Mouse (Mus musculus) monocyte, adult 5-6 weeks (primary cell): Measurements from ENCODE around the gene Tifab. TPM values are rescaled to one million over a fixed set of nuclear protein-coding genes. Genes with fewer than 3 reads are reported as not detected.
A peak's percentile ranks its signal among the peaks of the same experiment; 100 is the strongest.

ENCODE experiments used
- ATAC-seq: fragments of 153-309, 156-312 bp; replicated peaks from 2 replicates; pipeline ENCODE4 v1.8.0; 2017; ENCODE audit warnings: mild to moderate bottlenecking; ENCODE audit not compliant: low TSS enrichment, insufficient number of reproducible peaks, severe bottlenecking, poor library complexity, low FRiP score
- total RNA-seq: library from RNA; stranded (forward); fragments of 200-1000, 200-491, 200-594 nt; gene quantifications from 3 replicates; pipeline ENCODE4 v1.2.3, GENCODE M21; 2017

The Tifab gene
- total RNA-seq, 1 experiment from 2014 or later = 48.8 TPM

- ATAC-seq = peak; percentile 76
These were observed 27.1 kb downstream of the Tifab start for GRCm38 (mm10) chr13:56151404-56152226.

GRCm38 (mm10) chr13:56145523-56145922 lies 33.2 kb downstream of the Tifab start:
- ATAC-seq = peak; percentile 88

GRCm38 (mm10) chr13:56144021-56144420 lies 34.7 kb downstream of the Tifab start:
- no peak for ATAC-seq

GRCm38 (mm10) chr13:56143151-56143513 lies 35.6 kb downstream of the Tifab start:
- no peak for ATAC-seq

GRCm38 (mm10) chr13:56142382-56143150 lies 36.1 kb downstream of the Tifab start:
- no peak for ATAC-seq

GRCm38 (mm10) chr13:56139167-56139751 lies 39.4 kb downstream of the Tifab start:
- ATAC-seq = no peak

- ATAC-seq = no peak
These were observed 42.5 kb downstream of the Tifab start, which contains the start of gene H2afy for GRCm38 (mm10) chr13:56136200-56136599. Gene H2afy (minus strand): TSS chr13:56136361.

- ATAC-seq = peak; percentile 69
These were observed 43.2 kb downstream of the Tifab start for GRCm38 (mm10) chr13:56135231-56136052.

- no peak; the same call in 1 of the 2 replicates for ATAC-seq
These were observed 44.0 kb downstream of the Tifab start for GRCm38 (mm10) chr13:56134631-56135181.

GRCm38 (mm10) chr13:56134031-56134430 lies 44.7 kb downstream of the Tifab start:
- ATAC-seq = no peak

GRCm38 (mm10) chr13:56132941-56133340 lies 45.7 kb downstream of the Tifab start:
- ATAC-seq = no peak

GRCm38 (mm10) chr13:56132326-56132936 lies 46.3 kb downstream of the Tifab start:
- ATAC-seq = no peak

GRCm38 (mm10) chr13:56130544-56130943 lies 48.1 kb downstream of the Tifab start:
- ATAC-seq = no peak

- no peak for ATAC-seq
These were observed 49.1 kb downstream of the Tifab start for GRCm38 (mm10) chr13:56129578-56129977.

GRCm38 (mm10) chr13:56129014-56129413 lies 49.7 kb downstream of the Tifab start:
- no peak for ATAC-seq

- ATAC-seq = no peak
These were observed 53.1 kb downstream of the Tifab start for GRCm38 (mm10) chr13:56125632-56126031.
